Mouse (Mus musculus): Measurements from ENCODE around the gene Gpsm1.

The Gpsm1 gene

DNA sequence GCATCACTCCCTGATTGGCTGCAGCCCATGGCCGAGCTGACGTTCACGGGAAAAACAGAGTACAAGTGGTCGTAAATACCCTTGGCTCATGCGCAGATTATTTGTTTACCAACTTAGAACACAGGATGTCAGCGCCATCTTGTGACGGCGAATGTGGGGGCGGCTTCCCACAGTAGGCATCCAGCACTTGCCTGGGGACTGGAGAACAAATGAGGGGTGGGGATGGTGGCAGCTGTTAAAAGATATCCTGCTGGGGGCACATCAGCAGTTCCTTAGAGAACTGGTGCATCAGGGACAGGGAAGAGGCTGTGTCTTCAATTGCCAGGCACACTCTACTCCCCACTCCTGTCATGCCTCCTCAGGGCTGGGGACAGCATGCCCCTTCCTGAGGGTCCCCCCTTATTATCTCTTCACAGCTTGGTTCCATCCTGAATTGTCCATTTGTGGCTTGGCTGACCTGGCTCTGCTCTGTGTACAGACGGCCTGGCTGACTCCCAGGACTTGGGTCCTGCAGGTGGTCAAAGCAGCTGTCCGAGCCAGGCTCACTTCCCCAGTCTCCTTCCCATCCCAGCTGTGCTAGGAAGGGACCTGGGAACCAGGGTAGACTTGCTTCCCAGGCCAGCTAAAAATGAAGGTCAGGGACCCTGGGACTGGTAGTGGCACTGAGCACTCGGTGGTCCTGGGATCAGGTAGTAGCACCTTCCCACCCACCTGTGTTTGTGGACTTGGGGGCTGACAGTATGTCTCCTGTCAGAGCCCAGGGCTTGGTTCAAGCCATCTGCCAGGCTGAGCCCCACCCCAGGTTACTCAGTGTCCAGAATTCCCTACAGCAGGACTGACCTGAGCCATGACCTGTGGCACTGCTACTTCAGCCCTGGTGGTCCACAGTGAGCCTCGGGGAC, 23.2 kb downstream of the Gpsm1 start:
- in situ Hi-C loops (cut with MseI, MboI), result no loop called here

DNA sequence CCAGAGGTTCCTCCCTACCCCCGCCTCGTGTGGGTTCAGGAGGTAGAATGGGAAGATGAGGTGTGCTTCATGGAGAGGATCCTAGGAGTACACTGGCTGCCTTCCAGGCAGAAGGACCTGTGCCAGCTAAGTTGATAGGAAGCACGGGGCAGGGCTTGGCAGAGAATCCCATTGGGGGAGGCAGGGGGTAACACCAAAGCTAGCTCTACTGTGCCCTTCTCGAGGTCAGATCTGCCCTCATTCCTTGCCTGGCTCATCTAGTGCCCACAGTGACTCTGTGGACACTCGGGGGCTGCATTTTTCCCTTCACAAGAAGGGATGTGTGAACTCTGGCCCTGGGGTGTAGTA, 23.9 kb downstream of the Gpsm1 start:
- in situ Hi-C loops (cut with MseI, MboI), result no loop called here

DNA sequence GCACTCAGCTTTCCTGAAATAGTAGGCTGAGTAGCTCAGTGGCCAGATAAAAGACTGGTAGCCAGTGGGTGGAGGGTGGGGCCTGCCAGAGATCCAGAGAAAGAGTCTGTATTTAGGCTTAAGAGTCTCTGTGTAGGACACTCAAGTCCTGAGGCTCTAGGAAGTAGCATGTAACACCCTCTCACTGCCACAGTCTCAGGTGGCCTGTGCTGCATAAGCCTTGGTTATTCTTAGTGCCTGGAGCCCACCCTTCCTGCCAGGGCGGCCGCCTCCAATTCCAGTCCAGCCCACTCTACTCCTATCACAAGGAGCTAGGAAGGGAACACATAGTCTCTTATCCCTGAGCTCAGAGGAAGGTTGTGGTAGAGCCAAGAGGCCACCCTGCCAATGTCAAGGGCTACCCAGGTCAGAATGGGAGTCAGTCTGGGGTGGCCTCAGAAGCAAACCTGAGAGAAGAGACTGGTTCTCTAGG, 26.2 kb downstream of the Gpsm1 start:
- in situ Hi-C loops (cut with MseI, MboI), result no loop called here

DNA sequence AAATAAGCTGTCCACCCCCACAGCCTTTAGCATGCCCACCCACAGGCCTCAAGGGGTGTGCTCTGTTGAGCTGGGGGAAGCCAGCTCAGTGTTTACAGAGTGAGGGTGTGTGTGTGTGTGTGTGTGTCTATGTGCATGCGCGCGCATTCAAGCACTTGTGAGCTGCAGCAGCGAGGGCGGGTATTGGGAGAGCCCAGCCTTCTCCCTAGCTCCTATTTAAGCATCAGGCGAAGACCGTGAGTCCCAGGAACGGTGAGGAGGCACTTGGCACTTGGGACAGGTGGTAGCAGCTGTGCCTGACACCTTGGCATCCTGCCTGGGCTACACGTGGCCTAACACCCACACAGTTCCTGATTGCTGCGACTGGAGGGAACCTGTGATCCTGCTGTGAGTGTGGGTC, 26.7 kb downstream of the Gpsm1 start:
- in situ Hi-C loops (cut with MseI, MboI), result no loop called here

DNA sequence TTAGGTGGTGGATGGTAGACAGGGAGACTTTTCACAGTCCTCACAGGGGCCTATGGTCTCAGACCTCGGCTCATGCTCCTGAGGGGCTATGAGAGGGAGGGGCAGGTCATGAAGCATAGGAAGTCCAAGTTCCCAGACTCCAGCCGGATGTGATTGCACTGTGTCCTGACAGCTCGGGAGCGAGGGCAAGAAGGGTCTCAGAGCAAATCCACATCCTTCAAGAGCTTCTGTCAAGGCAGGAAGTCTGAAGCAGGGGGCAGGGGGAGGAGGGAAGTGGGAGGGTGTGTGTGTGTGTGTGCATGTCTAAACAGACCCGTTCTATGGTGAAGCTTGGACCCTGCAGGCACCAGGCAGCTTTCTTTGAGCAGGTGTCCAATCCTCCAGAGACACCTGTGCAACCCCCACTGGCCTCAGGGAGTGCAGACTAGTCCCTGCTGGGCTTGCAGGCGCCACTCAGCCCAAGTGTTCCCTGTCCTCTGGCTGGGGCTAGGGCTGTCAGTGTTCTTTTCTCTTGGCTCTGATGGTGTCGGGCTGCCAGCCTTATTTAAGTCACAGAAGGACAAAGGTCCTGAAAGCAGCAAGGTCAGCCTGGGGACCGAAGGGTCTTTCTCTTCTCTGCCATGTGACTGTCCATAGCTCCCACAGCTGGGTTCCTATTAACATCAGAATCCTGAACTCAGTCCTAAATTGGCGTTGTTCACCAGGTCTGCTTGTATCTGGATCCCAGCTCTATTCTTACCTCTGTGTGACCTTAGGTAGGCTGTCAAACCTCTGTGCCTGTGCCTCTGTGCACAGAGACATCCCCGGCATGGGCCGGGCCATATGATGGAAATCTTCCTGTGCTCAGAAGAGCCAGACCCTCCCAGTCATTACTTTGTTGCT, 27.5 kb downstream of the Gpsm1 start:
- in situ Hi-C loops (cut with MseI, MboI), result no loop called here

DNA sequence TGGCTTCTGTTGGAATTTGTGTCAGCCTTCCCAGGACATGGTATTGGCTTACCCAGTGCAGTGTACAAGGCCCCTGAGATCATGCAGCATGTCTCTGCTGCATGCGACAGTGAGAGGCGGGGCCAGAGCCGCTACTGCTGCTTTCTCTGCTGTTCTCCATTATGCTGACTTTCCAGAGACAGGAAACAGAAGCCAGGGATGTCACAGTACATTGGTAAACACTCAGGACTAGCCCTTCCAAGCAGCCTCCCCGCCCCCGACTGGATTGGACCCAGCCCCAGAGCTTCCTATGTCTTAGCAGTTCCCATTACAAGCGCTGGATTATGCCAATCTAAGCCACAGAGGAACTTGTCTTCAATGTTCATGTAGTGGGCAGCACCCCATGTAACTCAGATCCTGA, 32.9 kb downstream of the Gpsm1 start:
- in situ Hi-C loops (cut with MseI, MboI), result no loop called here

DNA sequence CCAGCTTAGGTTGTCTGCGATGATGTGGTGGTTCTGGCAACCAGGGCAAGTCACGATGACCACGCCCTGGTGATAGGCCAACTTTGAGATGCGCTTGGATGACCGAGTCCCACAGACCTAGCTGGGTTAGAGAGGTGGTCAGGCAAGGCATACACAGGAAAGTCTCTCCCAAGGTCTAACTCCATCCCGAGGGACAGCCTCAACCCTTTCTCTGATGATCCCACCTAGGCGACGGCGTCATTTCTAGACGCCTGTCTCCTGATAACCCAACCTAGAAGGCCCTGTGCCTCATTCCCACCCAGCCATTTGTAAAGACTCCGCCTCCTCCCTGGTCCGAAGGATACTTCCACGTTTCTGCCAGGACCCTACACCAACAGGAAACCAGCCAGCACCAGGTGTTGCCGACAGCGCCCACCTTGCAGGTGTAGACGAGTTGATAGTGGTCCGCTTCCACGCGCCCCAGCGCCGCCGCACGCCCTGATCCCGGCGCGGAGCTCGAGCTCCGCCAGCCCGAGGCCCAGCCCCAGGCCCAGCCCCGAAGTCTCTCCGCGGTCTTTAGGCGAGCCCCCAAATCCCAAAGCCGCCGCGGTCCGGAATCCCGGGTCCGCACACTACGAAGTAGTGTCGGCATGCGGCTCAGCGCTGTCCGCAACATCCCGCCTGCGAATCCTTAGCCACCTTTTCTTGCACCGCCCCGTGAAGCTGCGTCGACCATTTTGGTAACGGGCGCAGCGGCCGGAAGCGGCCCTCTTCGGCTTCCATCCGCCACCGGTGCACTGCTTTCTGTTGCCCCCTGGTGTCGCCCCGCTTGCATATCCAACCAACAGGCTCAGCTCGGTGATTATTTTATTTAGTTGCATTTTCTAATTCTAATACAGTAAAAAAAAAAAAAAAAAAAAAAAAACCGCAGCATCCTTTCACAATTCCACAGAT, 36.3 kb downstream of the Gpsm1 start, which contains the start of gene Dnlz:
Dnlz (minus strand) TSS at position 753 of the 933 bp plus-strand sequence.
- in situ Hi-C loops (cut with MseI, MboI), result no loop called here

DNA sequence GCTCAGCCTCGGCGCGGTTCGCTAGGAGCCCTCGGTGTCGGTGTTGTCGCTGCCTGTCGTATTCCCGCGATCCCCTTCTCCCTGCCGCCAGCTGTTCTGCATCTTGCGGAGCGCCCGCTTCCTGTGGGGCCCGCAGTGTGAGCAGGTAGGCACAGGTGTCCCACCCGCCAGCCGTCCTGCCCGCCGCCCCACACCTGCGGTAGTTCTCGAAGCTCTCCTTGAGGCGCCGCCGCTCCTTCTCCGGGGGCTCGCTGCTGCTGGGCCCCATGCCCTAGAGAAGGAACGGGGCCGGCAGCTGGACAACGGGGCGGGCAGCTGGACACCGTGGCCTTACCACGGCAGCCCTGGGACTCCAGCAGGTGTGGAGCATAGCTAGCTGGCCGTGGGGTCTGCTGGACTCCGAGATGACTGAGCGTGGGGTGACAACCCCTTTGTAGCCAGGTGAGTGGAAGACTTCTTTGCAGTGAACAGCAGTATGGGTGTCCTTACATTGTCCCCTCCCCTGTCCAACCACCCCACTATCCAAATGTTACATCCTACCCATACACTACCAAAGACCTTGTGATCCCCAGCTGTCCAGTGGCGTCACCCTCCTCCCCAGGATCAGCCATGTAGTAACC, 37.1 kb downstream of the Gpsm1 start:
- in situ Hi-C loops (cut with MseI, MboI), result no loop called here

DNA sequence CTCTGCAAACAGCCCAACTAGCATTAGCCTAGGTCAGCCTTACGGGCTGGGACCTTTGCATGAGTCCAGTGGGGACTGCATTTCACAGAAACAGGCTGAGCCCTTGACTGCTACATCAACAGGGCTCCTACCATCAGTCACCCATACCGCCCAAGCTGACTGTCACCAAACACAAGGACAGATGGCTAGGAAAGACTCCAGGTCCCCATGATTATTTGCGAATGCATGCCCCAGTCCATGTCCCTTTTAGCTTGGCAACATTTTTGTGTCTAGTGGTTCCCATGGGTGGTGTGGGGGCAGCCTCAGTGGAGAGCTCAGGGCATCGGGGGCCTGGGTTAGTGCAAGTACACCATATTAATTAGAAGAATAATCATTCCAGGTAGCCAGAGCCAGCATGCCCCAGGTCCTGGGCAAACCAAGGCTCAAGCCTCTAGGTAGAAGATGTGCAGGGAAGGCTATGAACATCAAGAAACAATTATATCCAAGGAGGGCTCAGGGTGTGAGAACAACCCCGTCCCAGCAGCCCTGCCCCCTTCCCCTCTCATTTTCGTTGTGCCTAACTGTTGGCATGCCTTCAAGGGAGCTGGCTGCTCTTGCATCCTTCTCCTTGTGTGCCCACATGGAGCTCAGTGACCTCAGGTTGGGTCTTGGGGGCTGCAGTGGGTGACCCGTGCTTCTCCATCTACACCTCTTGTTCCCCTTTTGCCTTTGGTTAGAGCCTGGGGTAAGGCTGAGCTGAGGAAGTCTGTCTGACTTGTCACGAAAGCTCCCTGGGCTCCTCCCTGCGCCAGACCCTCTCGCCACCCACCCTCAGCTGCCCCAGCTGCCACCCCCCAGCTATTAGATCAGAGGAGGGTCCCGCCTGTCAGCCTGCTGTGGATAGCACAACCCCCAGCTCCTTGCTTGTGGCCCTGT, 38.0 kb downstream of the Gpsm1 start:
- in situ Hi-C loops (cut with MseI, MboI), result no loop called here

DNA sequence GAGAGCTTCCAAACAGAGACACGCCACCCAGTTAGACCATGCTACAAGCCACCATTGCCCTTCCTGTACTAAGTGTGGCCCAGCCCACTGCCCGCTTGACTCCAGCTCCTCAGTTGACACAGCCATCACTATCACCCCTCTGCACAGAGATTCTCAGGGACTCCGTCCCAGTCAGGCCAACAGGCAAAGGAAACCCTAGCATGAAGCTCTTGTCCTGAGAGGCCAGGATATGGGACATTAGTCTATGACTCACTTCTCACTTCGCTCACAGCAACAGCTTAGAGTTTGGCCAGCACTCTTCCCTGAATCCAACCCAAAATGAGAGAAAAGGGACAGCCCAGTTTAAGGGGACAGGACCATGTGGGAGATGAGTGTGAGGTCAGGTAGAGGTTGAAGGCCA, 39.1 kb downstream of the Gpsm1 start:
- in situ Hi-C loops (cut with MseI, MboI), result no loop called here

DNA sequence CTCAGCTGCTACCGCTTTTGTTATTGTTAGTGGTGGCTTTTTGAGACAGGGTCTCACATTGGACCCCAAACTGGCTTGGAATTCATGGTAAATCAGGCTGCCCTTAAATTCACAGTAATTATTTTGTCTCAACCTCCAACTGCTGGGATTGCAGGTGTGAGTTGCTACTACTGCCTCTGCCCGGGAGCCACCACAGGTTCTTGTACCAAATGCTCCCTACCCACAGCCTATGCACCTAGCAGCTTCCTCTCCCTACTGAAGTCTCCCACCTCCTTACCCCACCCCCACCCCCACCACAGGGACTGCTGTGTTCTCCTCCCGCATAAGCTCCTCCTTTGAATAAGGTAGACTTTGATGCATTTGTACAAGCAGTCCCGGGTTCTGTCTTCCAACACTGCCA, 40.9 kb downstream of the Gpsm1 start:
- in situ Hi-C loops (cut with MseI, MboI), result no loop called here

DNA sequence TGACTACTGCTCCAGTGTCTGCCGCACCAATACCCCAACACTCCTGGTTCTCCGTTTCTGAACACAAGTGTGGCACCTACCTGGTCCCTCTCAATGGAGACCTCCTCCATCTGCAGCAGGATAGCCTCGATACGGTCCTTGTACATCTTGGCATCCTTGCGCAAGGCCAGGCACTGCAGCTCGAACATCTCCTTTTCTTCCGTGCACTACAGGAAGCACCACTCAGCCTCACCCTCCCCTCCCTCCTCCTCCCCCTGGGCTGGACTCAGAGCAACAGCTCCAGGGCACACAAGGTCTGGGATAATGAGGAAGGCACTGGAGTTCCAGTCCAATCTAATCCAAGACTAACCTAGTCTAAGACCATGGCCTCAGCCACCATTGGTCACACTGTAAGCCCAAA, 41.4 kb downstream of the Gpsm1 start:
- in situ Hi-C loops (cut with MseI, MboI), result no loop called here

DNA sequence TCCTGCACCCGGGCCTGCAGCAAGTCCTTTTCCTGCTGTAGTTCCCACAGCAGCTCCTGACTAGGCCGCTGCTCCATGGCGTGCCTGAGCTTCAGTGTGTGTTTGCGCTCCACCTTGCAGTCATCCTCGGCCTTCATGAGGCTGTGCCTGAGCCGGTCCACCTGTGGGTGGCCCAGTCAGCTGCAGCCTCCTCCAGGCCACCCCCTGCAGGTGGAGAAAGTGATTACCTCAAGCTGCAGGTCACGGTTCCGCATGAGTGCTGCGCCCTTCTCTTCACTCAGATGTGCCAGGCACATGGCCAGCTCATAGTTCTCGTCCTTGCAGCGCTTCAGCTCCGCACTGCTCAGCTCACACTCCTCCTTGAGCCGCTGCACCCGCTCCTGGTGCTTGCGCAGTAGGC, 42.2 kb downstream of the Gpsm1 start:
- in situ Hi-C loops (cut with MseI, MboI), result no loop called here

DNA sequence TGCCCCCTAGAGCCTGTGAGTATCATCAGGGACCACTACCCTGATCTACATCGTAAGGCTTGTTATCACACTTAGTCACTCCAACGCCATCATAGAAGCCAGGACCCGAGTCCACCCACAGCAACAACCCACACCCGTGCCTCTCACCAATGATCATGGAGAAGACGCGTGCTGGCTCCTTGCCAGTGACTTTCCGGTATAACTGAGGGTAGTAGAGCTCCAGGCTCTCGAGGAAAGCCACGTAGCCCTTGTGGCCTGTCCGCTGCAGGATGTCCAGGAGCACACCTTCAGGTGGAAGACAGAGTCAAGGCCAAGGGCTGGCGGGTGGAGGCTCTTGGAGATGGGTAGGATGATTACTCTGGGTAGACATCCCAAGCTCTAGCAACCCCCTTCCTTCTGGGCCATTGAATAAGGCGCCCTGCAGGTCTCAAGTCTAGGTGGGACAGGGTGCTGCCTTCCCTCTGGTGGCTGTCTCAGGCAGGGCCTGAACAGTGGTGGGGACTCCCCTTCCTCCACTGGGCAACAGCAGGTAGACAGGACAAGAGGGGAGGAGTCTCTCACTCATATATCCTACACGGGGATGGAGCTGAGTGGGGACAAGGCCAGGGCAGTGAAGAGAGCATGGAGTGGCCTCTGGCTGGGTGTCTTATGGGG, 43.5 kb downstream of the Gpsm1 start:
- in situ Hi-C loops (cut with MseI, MboI), result no loop called here

DNA sequence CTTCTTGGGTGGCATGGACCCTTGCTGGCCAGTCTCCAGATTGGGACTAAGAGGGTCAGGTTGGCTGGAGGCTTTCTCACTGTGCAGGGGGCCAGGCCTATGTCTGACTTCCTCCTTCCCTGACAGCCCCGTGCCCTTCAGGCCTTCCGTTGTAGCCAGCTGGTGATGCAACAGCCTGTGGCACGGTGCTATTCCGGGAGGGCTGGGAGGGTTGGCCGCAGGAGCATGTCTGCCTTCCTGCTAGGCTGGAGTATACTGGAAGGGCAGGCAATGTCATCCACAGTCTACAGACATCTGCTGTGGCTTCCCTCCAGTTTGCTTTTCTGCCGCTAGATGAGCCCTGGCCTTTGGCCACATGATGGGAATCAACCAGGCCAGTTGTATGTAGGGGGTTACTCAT, 44.7 kb downstream of the Gpsm1 start:
- in situ Hi-C loops (cut with MseI, MboI), result no loop called here

DNA sequence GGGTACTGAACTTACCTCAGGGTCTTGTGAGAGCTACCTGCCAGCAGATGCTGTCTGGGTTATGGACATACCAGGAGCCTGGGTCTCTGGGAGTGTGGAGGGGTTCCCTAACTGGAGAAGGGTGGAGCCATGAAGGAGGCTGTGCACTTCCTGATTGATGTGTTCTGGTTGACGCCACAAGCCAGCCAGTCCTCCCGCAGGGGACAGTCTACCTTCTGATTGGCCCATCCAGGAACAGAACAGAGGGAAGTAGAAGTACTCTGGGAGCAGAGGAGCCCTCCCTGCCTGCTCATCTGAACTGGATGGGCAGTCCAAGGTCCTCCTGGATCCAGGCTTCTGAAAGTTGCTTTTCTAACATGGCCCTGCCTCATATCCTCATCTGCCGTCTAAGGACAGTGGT, 45.5 kb downstream of the Gpsm1 start, which contains the start of gene Card9:
Card9 (minus strand) TSS at position 147 of the 400 bp plus-strand sequence.
- in situ Hi-C loops (cut with MseI, MboI), result no loop called here

DNA sequence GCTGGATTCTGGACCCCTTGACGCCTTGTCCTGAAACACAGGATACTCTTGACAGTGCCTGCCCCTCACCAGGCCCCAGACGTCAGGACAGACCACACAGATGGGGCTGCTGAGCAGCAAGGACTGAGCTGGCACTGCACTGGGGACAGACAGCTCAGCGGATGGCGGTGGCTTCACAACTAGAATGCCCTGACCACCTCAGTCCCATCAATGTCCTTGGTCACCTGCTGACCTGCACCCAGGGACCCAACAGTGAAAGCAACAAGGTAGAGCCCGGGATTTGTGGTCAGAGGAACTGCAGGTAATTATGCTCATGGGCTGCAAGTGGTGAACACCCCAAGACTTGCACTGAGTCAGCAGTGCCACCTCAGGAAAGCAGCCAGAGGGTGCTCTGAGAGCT, 47.7 kb downstream of the Gpsm1 start:
- in situ Hi-C loops (cut with MseI, MboI), result no loop called here

DNA sequence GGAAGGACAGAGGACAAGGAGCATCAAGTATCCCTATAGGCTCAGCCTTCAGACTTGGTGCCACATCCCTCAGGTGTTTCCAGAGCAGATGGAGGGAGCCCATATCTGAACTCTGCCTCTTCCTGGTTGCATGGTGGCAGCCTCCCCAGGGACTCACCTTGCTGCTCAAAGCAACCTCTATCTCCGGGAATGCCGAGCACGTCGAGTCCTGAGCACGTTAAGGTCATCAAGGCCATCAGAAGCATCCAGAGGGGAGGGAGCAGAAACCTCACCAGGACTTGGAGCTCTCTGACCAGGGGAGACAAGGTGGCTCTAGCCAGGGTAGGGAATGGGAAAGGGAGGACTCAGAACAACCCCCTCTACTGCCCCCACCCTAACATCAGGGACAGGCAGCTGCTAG, 48.2 kb downstream of the Gpsm1 start:
- in situ Hi-C loops (cut with MseI, MboI), result no loop called here

DNA sequence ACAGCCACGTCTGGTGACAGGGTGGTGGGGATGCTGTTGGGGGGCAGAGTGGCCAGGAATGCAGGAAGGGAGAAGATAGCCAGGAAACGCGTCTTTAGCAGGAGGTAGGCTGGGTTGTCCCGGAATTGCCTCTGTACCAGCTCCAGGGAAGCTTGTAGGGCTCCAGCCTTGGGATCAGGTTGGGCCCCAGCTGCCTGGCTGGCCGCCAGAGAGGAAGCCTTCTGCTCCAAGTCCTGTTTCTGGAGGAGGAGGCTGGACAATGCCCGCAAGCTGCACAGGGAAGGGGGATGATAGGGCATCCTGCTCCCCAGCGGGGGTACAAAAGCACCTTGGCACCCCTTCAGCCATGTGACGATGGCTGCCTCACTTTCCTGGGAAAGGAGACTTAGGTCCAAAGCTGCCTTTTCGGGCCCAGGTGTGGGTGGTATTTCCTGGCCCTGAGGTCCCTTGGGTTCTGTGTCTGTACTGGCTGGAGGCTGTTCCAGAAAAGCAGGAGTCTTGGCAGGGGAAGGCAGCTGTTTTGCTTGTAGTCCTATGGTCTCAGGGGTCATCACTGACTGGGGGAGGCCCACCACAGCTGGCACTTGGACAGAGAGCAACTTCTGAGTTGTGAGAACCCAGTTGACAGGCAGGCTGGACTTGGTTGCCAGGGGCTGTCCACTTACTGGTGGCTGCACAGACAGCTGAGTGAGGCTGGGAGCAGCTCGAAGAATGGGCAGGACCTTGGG, 49.6 kb downstream of the Gpsm1 start:
- in situ Hi-C loops (cut with MseI, MboI), result no loop called here
